In genomic region chr12:53864436-53865136, GRCm38 (mm10) we compare ENCODE assay signal across 23 mouse cellular contexts.
A peak's percentile ranks its signal among the peaks of the same experiment; 100 is the strongest.
DNase-seq lines count a peak whose midpoint lies in the region; ATAC-seq and TF ChIP-seq lines count a peak whose summit lies in the region.
"Had no signal": no experiment of that assay in that cellular context is flagged by ENCODE, and none has a peak within 500 bp of the region (broad histone marks: within the 10 kb centered on the region; RNA-seq: fewer than 3 reads in every experiment).

No protein-coding gene starts in this region.

- WGBS in hindbrain, postnatal 0 days: 33% methylated on average over 5 of the region's 5 CpGs
- 75% methylated on average over 5 of the region's 5 CpGs for WGBS in hindbrain, embryonic 10.5 days

- H3K4me2 ChIP-seq in hindbrain, postnatal 0 days (ENCODE audit: low read depth, low read length): no peak overlapping the region
- H3K4me2 ChIP-seq: embryonic facial prominence, embryonic 13.5 days; forebrain, embryonic 15.5 days; heart, embryonic 11.5 days; hindbrain, embryonic 13.5 days; intestine, embryonic 15.5 days; liver, embryonic 11.5 days had no signal

- no peak overlapping the region for H3K9ac ChIP-seq in hindbrain, postnatal 0 days (replicated peaks; ENCODE audit: low read length)
- H3K9ac ChIP-seq: embryonic facial prominence, embryonic 13.5 days; forebrain, embryonic 15.5 days; hindbrain, embryonic 13.5 days; intestine, embryonic 15.5 days had no signal

- H3K36me3 ChIP-seq in hindbrain, postnatal 0 days (ENCODE audit: insufficient read depth, low read length): no peaks in the 10 kb centered on the region
- H3K36me3 ChIP-seq in hindbrain, embryonic 10.5 days: no peaks in the 10 kb centered on the region
- H3K36me3 ChIP-seq: embryonic facial prominence, embryonic 13.5 days; forebrain, embryonic 15.5 days; hindbrain, embryonic 13.5 days; intestine, embryonic 15.5 days had no signal

- peaks cover 11% of the 10 kb centered on the region for H3K4me1 ChIP-seq in hindbrain, postnatal 0 days (ENCODE audit: insufficient read depth, low read length)
- peaks cover 17% of the 10 kb centered on the region for H3K4me1 ChIP-seq in hindbrain, embryonic 10.5 days (replicated peaks)
- H3K4me1 ChIP-seq: intestine, embryonic 15.5 days had no signal

- H3K4me3 ChIP-seq in hindbrain, postnatal 0 days (ENCODE audit: low read length): no peak overlapping the region
- no peak overlapping the region for H3K4me3 ChIP-seq in hindbrain, embryonic 10.5 days
- H3K4me3 ChIP-seq: embryonic facial prominence, embryonic 13.5 days; forebrain, embryonic 15.5 days; hindbrain, embryonic 13.5 days; intestine, embryonic 15.5 days; left cerebral cortex, adult 2 months; myocyte had no signal

- H3K9me3 ChIP-seq in hindbrain, postnatal 0 days (ENCODE audit: low read length): no peaks in the 10 kb centered on the region
- no peaks in the 10 kb centered on the region for H3K9me3 ChIP-seq in hindbrain, embryonic 10.5 days
- H3K9me3 ChIP-seq: embryonic facial prominence, embryonic 13.5 days; forebrain, embryonic 15.5 days; hindbrain, embryonic 13.5 days; intestine, embryonic 15.5 days had no signal

- peak; percentile 86 to 87 for DNase-seq in cerebellum, postnatal 10 days
- no peak for DNase-seq in cerebellum, adult 9-11 months
- peak; percentile 74 for DNase-seq in hindbrain, postnatal 0 days (ENCODE audit: low spot score)
- DNase-seq in hindbrain, embryonic 10.5 days (ENCODE audit: low spot score): no peak
- peak; percentile 33 for DNase-seq in 3T3-L1 (ENCODE audit: low read depth, low spot score)
- peak; percentile 67 for DNase-seq in adrenal gland, adult 8-10 months
- no peak for DNase-seq in thymus, adult 18-20 months
- DNase-seq in layer of hippocampus, adult 11-12 months (ENCODE audit: low spot score): no peak
- DNase-seq: heart, postnatal 10 days; kidney, adult 9 months; kidney, postnatal 36 days; layer of hippocampus, adult 9-11 months; lung, adult 2 months; right cerebral cortex, postnatal 25 days had no signal

- no peaks in the 10 kb centered on the region for H3K27me3 ChIP-seq in hindbrain, postnatal 0 days (ENCODE audit: insufficient read depth, low read length)
- H3K27me3 ChIP-seq in hindbrain, embryonic 10.5 days (ENCODE audit: insufficient read depth, poor library complexity, severe bottlenecking): no peaks in the 10 kb centered on the region
- H3K27me3 ChIP-seq: CH12.LX; embryonic facial prominence, embryonic 13.5 days; forebrain, embryonic 15.5 days; hindbrain, embryonic 13.5 days; intestine, embryonic 15.5 days had no signal

- 0 out of 2 replicates have a peak, but pooled peaks have one; percentile 24 for ATAC-seq in hindbrain, postnatal 0 days
- ATAC-seq: forebrain, embryonic 15.5 days; intestine, embryonic 15.5 days had no signal

- no peak overlapping the region for H3K27ac ChIP-seq in hindbrain, postnatal 0 days
- no peak overlapping the region for H3K27ac ChIP-seq in hindbrain, embryonic 10.5 days
- H3K27ac ChIP-seq: embryonic facial prominence, embryonic 13.5 days; forebrain, embryonic 15.5 days; intestine, embryonic 15.5 days; left cerebral cortex, adult 2 months had no signal

- no peak for TF ChIP-seq CTCF in hindbrain, postnatal 0 days (IDR thresholded peaks at IDR 0.05; ENCODE audit: low read depth)

Comparison
In these comparisons a context has a peak if more than half of its experiments do, and no peak if none do; other contexts are left out.
1. DNase-seq: peak in cerebellum, postnatal 10 days (2 of 2), hindbrain, postnatal 0 days (single experiment), 3T3-L1 (single experiment) and adrenal gland, adult 8-10 months (single experiment); none in cerebellum, adult 9-11 months (single experiment), hindbrain, embryonic 10.5 days (single experiment), thymus, adult 18-20 months (0 of 2) and layer of hippocampus, adult 11-12 months (single experiment).